Mouse (Mus musculus) lung, embryonic 15.5 days (tissue): ENCODE data around the gene Pax3. TPM values are rescaled to one million over a fixed set of nuclear protein-coding genes. Genes with fewer than 3 reads are reported as not detected.

ENCODE experiments used
- ATAC-seq: fragments of 200-750 bp; cut with Nextera tagmentation; 2 replicates; pipeline ENCODE4 v1.8.0; 2017; ENCODE audit warnings: moderate number of reproducible peaks, borderline replicate concordance; ENCODE audit not compliant: low FRiP score, low TSS enrichment; ENCODE audit errors: extremely low read depth
- H3K27ac ChIP-seq: fragments of 300-500 bp; sonication (generic); 2 replicates; pipeline ENCODE4 v1.5.1; 2015; ENCODE audit warnings: moderate library complexity, mild to moderate bottlenecking, inconsistent platforms
- H3K27me3 ChIP-seq: fragments of 300-500 bp; sonication (generic); 2 replicates; pipeline ENCODE4 v1.6.1; 2015; ENCODE audit warnings: inconsistent platforms
- H3K36me3 ChIP-seq: fragments of 300-500 bp; sonication (generic); 2 replicates; pipeline ENCODE4 v1.6.1; 2015; ENCODE audit warnings: inconsistent platforms
- H3K4me1 ChIP-seq: fragments of 300-500 bp; sonication (generic); 2 replicates; pipeline ENCODE4 v1.6.1; 2015; ENCODE audit warnings: inconsistent platforms
- H3K4me2 ChIP-seq: fragments of 300-500 bp; sonication (generic); 2 replicates; pipeline ENCODE4 v1.6.1; 2015; ENCODE audit warnings: inconsistent platforms, mild to moderate bottlenecking, moderate library complexity
- H3K4me3 ChIP-seq: fragments of 300-500 bp; sonication (generic); 2 replicates; pipeline ENCODE4 v1.5.1; 2015; ENCODE audit warnings: mild to moderate bottlenecking, inconsistent platforms
- H3K9ac ChIP-seq: fragments of 300-500 bp; sonication (generic); 2 replicates; pipeline ENCODE4 v1.6.1; 2015; ENCODE audit warnings: inconsistent platforms
- H3K9me3 ChIP-seq: fragments of 300-500 bp; sonication (generic); 2 replicates; pipeline ENCODE4 v1.6.1; 2016; ENCODE audit warnings: inconsistent platforms
- WGBS: fragments of 180-500 bp; shearing (Covaris S2); methylation state at CpG from one replicate; pipeline ENCODE4 v1.1.7; 2015; 5-methylcytosine and 5-hydroxymethylcytosine counted together
- polyA plus RNA-seq: library from polyadenylated mRNA; unstranded; fragments of >200 nt; fragmentation: Nextera tagmentation; extraction: Ambion mirVana; gene quantifications from 2 replicates; pipeline ENCODE4 v1.2.1, GENCODE M21; 2015

Gene Pax3
- polyA plus RNA-seq, 1 experiment from 2014 or later, result 0.06 TPM

DNA sequence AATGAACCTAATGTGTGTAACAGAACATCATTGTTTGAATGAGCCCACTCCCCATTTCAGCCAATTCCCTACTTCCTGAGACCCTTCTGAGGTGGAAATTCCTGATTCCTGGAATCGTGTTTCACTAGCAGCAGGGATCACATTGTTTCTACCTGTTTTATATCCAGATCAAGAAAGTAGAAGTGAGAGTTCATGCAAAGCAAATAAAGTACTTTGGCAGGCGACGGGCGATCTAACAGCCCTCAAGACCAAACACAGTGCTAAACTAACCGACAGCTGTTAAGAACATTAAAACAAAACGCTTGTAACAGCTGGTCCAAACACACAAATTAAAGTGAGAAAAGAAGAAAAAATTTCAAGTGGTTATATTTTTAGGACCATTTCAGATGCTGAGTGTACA lies 39.0 kb downstream of the Pax3 start:
- H3K4me1 ChIP-seq, result no peaks in the 10 kb centered on the region
- H3K27ac ChIP-seq, result no peak overlapping the region
- H3K36me3 ChIP-seq, result no peaks in the 10 kb centered on the region
- H3K27me3 ChIP-seq, result peaks cover 77% of the 10 kb centered on the region
- H3K4me3 ChIP-seq, result no peak overlapping the region
- H3K4me2 ChIP-seq, result no peak overlapping the region
- no peaks in the 10 kb centered on the region for H3K9me3 ChIP-seq
- WGBS, result 12% methylated on average over 6 of the region's 6 CpGs
- H3K9ac ChIP-seq, result no peak overlapping the region
- ATAC-seq, result no peak

DNA sequence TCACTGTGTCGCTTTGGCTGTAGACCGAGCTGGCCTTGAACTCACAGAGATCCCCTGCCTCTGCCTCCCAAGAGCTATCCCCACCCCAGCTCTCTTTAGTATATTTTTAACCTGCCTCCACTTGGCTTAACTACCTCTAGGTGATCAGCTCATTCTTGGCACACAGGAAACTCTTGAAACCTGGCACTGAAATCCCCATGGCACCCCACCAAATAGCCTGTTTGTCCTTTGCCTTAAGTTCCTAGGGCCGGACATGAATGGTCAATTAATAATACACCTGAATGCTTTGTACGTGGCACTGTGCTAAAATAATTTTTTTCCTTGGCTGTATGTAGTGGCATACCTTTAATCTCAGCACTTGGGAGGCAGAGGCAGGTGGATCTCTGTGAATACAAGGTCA lies 41.1 kb downstream of the Pax3 start:
- H3K4me2 ChIP-seq, result no peak overlapping the region
- no peak overlapping the region for H3K4me3 ChIP-seq
- H3K9me3 ChIP-seq, result no peaks in the 10 kb centered on the region
- 83% methylated on average over 4 of the region's 4 CpGs for WGBS
- no peak for ATAC-seq
- H3K27me3 ChIP-seq, result peaks cover 77% of the 10 kb centered on the region
- no peaks in the 10 kb centered on the region for H3K4me1 ChIP-seq
- no peaks in the 10 kb centered on the region for H3K36me3 ChIP-seq
- H3K27ac ChIP-seq, result no peak overlapping the region
- H3K9ac ChIP-seq, result no peak overlapping the region

DNA sequence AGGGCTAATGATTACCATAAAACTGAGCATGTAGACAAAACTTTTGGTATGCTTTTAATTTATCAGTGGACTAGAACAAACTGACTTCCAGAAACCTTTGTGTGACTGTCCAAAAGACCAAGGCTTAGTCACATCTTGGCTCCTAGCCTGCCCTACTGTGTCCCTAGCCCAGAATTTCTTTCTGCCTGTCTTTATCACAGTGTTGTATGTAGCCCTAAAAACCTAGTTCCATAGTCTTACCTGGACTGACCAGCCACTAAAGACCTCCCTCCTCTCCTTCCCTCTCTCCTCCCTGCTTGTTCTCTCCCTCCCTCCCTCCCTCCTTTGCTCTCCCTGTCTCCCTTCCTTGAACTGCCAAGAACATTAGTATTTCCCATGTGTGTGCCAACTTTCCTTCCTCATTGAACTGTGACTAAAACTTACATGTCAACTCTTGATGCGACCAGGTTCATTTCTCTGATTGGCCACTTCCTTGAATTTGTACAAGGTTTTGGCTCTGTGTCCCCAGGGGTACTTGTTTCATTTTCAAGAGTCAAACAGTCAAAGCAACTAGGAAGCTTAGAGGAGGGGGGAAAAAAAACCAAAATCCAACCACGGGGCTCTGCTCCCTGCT lies 48.8 kb downstream of the Pax3 start:
- no peaks in the 10 kb centered on the region for H3K4me1 ChIP-seq
- no peaks in the 10 kb centered on the region for H3K36me3 ChIP-seq
- no peak overlapping the region for H3K27ac ChIP-seq
- H3K4me2 ChIP-seq, result no peak overlapping the region
- ATAC-seq, result no peak
- no peak overlapping the region for H3K9ac ChIP-seq
- no peaks in the 10 kb centered on the region for H3K9me3 ChIP-seq
- WGBS, result 52% methylated on average over 2 of the region's 2 CpGs
- no peak overlapping the region for H3K4me3 ChIP-seq
- peaks cover 91% of the 10 kb centered on the region for H3K27me3 ChIP-seq

DNA sequence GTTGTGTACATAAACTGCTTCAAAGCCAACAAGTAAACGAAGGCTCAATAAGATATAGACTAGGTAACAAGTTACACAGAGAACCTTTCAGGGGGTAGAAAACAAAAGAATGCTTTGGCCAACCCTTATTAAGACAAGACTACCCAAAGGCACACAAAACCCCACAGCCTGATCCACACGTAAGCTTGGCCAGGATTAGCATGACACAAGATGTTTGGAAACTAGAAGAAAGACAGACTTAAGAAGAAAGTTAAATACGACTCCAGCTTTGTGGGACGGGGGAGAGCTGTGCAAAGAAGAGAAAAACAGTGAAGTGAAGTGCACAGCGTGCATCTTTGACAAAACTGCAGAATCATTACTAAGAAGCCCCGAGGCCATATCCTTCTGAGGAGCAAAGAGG lies 53.5 kb downstream of the Pax3 start:
- no peaks in the 10 kb centered on the region for H3K36me3 ChIP-seq
- 28% methylated on average over 6 of the region's 6 CpGs for WGBS
- no peak for ATAC-seq
- H3K4me3 ChIP-seq, result no peak overlapping the region
- H3K27me3 ChIP-seq, result peaks cover 91% of the 10 kb centered on the region
- no peak overlapping the region for H3K9ac ChIP-seq
- no peaks in the 10 kb centered on the region for H3K9me3 ChIP-seq
- no peak overlapping the region for H3K4me2 ChIP-seq
- no peaks in the 10 kb centered on the region for H3K4me1 ChIP-seq
- no peak overlapping the region for H3K27ac ChIP-seq

DNA sequence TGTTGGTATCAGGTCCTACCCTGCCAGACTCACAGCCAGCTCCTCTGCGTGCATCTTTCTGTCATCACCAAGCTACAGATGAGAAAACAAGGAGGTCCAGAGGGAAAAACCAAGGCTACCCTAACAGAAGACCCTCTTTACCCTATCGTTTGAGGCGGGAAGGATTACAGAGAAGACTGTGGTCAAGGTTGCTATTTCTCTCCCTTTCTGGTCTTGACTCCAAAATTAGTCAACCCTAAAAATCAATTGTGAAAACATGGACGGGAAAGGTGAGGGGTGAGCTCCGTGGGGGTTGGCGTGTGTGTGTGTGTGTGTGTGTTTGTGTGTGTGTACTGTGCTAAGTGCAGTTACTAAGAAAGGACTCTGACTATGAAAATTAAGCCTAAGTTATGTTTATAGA lies 54.0 kb downstream of the Pax3 start:
- Histone ChIP-seq H3K36me3 (no peaks in the 10 kb centered on the region), H3K4me2 (no peak overlapping the region), H3K9me3 (no peaks in the 10 kb centered on the region), H3K27me3 (peaks cover 91% of the 10 kb centered on the region), H3K4me3 (no peak overlapping the region), H3K27ac (no peak overlapping the region), H3K4me1 (no peaks in the 10 kb centered on the region), H3K9ac (no peak overlapping the region)
- 61% methylated on average over 6 of the region's 6 CpGs for WGBS
- ATAC-seq, result no peak

DNA sequence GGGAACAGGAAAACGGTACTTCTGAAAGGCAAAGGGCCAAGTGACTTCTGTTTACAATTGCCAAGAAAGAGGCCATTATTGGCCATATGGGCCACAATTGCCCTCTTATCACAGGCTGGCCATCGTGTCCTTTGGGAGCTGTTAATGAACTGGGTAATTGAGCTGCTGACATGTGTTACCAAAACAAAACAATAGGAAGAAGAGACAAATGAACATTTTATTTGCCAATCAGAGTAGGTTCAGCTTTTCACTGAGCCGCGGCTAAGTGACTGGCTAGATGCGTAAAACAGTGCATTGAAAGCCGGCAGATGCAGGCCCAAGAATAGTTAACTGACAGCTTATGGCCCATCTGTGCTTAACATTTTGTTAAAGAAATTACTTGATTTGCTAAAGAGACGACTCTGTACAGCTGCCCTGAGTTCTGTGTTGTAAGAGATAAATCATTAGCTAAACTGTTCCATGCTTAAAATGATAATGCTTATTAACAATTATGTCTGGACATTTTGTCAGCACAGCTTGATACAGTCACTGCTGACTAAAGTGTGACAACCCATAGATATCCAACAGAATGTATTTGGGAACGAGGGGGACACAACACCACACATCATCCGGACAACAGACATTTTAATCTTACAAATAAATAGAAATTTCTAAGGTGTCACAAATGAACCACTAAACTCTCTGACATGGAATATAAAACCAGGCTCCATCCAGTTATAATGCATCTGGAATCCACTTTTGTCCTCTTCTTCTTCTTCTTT lies 55.0 kb downstream of the Pax3 start:
- 17% methylated on average over 9 of the region's 9 CpGs for WGBS
- Histone ChIP-seq H3K9me3 (no peaks in the 10 kb centered on the region), H3K9ac (no peak overlapping the region), H3K4me3 (no peak overlapping the region), H3K4me1 (no peaks in the 10 kb centered on the region), H3K4me2 (no peak overlapping the region), H3K27ac (no peak overlapping the region), H3K27me3 (peaks cover 94% of the 10 kb centered on the region), H3K36me3 (no peaks in the 10 kb centered on the region)
- ATAC-seq, result no peak

DNA sequence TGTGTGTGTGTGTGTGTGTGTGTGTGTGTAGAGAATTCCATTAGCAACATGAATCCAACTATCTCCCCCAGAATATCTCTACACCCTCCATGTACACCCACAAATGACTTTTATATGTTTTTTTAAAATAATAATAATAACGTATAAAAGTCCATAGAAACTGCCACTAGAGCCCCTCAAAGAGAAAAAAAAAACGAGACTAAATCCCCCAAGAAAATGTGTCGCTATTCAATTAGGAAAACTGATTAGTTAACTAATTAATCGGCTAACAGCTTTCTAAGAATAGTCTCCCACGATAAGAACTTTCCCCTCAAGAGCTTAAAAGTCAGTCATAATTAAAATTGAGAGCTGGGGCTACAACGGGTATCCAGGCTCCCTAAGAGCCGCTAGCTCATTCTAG lies 55.6 kb downstream of the Pax3 start:
- no peak overlapping the region for H3K4me3 ChIP-seq
- peaks cover 93% of the 10 kb centered on the region for H3K27me3 ChIP-seq
- H3K36me3 ChIP-seq, result no peaks in the 10 kb centered on the region
- H3K4me2 ChIP-seq, result no peak overlapping the region
- no peak overlapping the region for H3K9ac ChIP-seq
- no peak for ATAC-seq
- 10% methylated on average over 7 of the region's 7 CpGs for WGBS
- H3K27ac ChIP-seq, result no peak overlapping the region
- no peaks in the 10 kb centered on the region for H3K4me1 ChIP-seq
- no peaks in the 10 kb centered on the region for H3K9me3 ChIP-seq

DNA sequence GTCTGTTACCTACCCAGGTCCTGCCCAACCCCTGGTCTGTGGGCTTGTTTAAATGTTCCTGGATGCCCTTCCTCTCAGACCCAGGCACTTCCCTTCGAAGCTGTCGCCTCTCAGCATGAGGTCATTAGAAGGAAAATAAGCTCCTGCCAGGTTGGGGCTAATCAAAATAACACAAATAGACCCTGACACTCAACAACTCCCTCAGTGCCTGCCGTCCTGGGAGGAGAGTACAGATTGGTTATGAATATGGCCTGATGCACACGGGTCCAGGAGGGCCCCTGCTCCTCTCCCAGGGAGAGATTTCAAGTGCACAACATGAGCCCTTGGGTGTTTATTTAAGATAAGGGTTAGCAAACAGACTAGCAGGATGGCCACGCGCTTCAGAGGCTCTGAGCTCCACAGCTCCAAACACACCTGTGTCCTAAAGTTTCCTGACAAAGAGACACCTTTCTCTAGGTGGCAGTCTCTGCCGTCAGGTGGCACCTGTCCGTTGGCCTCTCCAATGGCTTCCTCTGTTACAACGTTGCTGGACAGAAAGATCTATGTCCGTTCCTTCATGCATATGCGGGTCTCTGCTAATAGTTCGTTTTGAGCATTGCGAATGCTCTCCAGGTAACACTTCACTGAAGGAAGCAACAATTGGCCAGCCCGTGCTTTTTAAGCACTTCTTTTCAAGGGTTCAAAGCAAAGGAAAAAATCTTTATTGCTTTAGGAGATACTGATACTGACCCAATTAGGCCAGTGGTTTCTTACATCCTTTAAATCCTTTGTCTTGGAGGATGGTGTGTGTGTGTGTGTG lies 56.2 kb downstream of the Pax3 start:
- H3K36me3 ChIP-seq, result no peaks in the 10 kb centered on the region
- no peak overlapping the region for H3K9ac ChIP-seq
- H3K27ac ChIP-seq, result no peak overlapping the region
- WGBS, result 2% methylated on average over 14 of the region's 14 CpGs
- H3K27me3 ChIP-seq, result peaks cover 88% of the 10 kb centered on the region
- H3K9me3 ChIP-seq, result no peaks in the 10 kb centered on the region
- H3K4me2 ChIP-seq, result no peak overlapping the region
- ATAC-seq, result no peak
- no peak overlapping the region for H3K4me3 ChIP-seq
- H3K4me1 ChIP-seq, result no peaks in the 10 kb centered on the region

DNA sequence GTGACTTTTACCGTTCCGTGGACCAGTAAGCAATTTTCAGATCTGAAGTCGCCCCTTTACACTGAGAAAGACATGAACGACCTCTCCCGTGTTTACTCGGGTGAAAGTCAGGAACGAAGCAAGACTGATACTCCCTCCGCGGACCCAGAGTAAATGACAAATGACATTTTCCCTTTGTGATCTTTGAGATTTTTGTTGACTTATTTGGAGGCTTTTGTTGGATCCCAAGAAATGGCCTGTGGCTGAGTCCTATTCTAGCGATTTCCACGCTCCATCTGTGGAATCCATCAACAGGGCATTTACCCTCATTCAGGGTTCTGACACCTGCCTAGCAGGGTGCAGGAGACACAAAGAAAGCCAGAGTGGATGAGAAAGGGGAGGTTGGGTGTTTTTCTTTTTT lies 57.6 kb downstream of the Pax3 start:
- H3K27me3 ChIP-seq, result peaks cover 87% of the 10 kb centered on the region
- no peak overlapping the region for H3K27ac ChIP-seq
- no peaks in the 10 kb centered on the region for H3K9me3 ChIP-seq
- 2% methylated on average over 11 of the region's 11 CpGs for WGBS
- no peaks in the 10 kb centered on the region for H3K4me1 ChIP-seq
- no peak overlapping the region for H3K4me3 ChIP-seq
- no peak for ATAC-seq
- no peak overlapping the region for H3K9ac ChIP-seq
- H3K36me3 ChIP-seq, result no peaks in the 10 kb centered on the region
- H3K4me2 ChIP-seq, result no peak overlapping the region

DNA sequence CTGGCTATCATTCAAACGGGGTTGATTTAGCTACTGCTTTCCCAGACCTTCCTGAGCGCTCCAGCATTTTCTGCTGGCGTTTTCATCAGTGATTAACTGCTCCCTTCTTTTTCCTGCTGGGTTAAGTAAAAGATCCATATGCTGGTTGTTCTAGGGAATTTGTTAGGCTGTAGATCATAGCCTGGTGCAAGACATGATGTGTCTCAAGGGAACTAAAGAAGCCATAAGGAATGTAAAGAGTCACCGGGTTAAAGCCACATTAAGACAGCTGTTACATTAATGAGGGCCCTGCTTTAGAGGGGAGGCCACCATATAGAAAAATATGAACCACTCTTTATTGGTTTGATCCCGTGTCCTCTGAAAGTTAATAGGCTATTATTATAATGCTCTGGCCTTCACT lies 67.7 kb downstream of the Pax3 start:
- Histone ChIP-seq H3K4me3 (no peak overlapping the region), H3K36me3 (no peaks in the 10 kb centered on the region), H3K4me2 (no peak overlapping the region), H3K27me3 (peaks cover 8% of the 10 kb centered on the region; the same call in 1 of the 2 replicates), H3K9ac (no peak overlapping the region), H3K4me1 (no peaks in the 10 kb centered on the region), H3K9me3 (no peaks in the 10 kb centered on the region), H3K27ac (no peak overlapping the region)
- WGBS, result 46% methylated on average over 5 of the region's 5 CpGs
- no peak for ATAC-seq

DNA sequence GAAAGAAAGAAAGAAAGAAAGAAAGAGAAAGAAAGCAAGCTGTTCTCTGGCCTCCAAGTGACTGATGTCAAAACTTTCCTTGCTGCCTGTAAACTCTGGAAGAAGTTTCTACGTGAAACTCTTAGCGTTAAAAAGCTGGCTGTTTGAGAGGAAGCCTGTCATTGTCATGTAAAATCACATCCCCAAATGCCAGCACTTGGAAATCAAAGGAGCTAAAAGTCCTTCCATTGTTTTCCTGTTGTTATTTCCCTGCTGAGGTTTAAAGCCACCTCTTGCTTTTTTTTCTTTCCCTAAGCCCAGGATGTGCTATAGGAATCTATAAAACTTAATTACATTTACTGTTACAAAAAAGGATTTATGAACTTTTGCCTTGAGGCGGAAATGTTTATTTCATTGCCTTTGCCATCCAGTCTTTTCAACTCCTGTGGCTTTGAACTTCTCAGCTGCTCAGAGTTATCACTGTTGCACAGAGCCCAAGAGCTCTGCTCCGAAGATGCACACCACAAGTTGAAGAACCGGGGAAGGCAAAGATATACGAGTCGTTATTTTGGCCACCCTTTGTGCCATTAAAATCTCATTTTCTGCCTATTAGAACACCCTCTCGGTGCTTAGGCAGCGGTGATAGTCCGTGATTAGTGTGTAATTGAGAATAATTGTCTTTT lies 76.9 kb downstream of the Pax3 start:
- H3K9ac ChIP-seq, result no peak overlapping the region
- no peak overlapping the region for H3K27ac ChIP-seq
- ATAC-seq, result no peak
- H3K4me2 ChIP-seq, result no peak overlapping the region
- 17% methylated on average over 10 of the region's 10 CpGs for WGBS
- H3K36me3 ChIP-seq, result no peaks in the 10 kb centered on the region
- no peak overlapping the region for H3K4me3 ChIP-seq
- no peaks in the 10 kb centered on the region for H3K4me1 ChIP-seq
- H3K9me3 ChIP-seq, result no peaks in the 10 kb centered on the region
- H3K27me3 ChIP-seq, result peaks cover 32% of the 10 kb centered on the region; the same call in 1 of the 2 replicates

DNA sequence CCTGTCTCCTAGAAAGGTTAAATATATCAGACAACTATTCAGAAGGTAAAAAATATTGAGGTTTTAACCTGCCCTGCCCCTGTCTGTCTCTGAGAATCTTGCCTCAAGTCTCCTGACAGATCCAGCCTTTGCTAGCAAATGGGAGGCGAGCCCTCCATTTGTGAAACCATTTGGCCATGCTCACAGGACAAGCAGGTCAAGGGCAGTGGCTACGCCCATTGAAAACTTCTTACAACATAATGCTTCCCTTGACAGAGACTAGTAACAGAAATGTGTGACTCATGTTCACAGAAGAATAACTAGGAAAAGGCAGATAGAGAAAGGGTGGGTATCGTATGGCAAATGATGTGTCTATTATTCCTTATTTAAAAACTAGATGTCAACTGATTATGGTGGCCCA lies 80.9 kb downstream of the Pax3 start:
- H3K4me3 ChIP-seq, result no peak overlapping the region
- no peak overlapping the region for H3K4me2 ChIP-seq
- H3K27me3 ChIP-seq, result peaks cover 22% of the 10 kb centered on the region; the same call in 1 of the 2 replicates
- 80% methylated on average over 3 of the region's 3 CpGs for WGBS
- H3K36me3 ChIP-seq, result no peaks in the 10 kb centered on the region
- H3K27ac ChIP-seq, result no peak overlapping the region
- no peak for ATAC-seq
- no peaks in the 10 kb centered on the region for H3K9me3 ChIP-seq
- no peak overlapping the region for H3K9ac ChIP-seq
- H3K4me1 ChIP-seq, result no peaks in the 10 kb centered on the region
